Mouse (Mus musculus) megakaryocyte, adult 5-6 weeks (primary cell): ENCODE results near the gene Il12a. TPM values are rescaled to one million over a fixed set of nuclear protein-coding genes. Genes with fewer than 3 reads are reported as not detected.

ENCODE experiments used
- ATAC-seq: 2 replicates; pipeline ENCODE4 v1.8.0; 2016; ENCODE audit warnings: mild to moderate bottlenecking, inconsistent platforms; ENCODE audit not compliant: poor library complexity, severe bottlenecking
- total RNA-seq, 2 experiments: library from RNA; stranded (forward) in 1 of 2; stranded (reverse) in 1 of 2; fragments of 153-499, 151-499 nt in 1 of 2; fragments of 221-1000, 200-1000 nt in 1 of 2; gene quantifications; 2 replicates each; pipeline versions ENCODE4 v1.2.3 to v1.2.4; 2015 to 2017

Il12a gene
- total RNA-seq, 2 experiments from 2014 or later = 1.1 to 3.1 TPM

DNA sequence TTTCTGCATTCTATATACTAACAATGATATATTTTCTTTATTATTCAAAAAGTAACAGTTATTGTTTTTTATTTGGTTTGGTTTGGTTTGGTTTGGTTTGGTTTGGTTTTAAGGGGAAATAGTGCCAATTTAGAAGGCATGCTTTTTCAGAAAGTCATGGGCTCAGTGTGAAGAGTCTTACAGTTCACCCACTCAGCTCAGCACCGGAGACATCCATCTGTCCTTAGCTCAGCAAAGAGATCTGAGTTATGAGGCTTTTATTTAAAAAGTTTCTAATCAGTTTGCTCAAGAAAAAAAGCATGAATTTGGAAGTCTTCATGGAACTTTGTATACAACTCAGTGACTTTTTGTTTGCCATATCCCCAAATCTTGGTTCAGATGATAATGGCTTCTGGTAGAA is 6.2 kb upstream of the Il12a start:
- ATAC-seq = no peak

GRCm38 (mm10) chr3:68686852-68687560 is 3.4 kb upstream of the Il12a start:
- no peak for ATAC-seq

DNA sequence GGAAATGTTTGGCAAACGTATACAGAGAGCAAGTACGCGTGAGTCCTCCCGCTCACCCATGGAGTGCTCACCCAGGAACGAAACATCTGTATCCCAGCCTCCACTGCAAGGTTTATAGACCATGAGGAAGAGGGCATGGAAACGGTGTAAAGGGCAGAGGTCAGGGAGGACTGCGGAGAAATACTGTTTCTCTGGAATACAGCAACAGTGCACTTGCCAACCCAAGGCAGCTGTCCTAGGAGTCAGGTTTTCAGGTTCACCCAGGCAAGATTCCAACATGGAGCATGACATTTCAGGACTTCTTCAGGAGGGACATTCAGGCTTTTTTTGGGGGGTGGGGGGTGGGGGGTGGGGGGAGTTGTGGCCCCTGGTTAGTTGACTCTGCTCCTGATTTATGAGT is 1.1 kb upstream of the Il12a start:
- no peak for ATAC-seq

DNA sequence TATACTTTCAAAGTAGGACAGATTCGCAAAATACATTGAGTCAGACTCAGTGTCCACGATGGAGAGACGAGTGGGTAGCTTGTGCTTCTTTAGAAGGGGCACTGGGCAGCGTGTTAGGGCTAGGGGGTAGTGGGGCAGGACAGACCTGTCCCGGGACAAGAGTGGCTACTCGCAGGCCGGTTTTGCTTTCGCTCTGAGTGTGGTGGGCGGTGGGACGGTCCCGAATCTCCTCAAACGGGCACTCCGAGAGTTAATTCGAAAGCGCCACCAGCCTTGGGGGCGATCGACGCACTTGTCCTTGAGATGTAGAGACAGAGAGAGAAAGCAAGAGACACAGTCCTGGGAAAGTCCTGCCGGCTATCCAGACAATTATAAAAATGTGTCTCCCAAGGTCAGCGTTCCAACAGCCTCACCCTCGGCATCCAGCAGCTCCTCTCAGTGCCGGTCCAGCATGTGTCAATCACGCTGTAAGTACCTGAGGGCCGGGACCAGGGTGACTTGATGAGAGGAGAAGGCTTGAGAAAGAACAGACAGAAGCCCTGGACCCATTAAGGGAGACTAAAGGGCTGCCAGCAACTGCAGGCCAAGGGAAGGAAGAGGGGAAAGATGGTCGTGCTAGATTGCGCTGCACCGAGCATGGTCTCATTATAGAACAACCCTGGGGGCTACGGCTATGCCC is 795 bp downstream of the Il12a start:
- peak; percentile 47 for ATAC-seq

- peak; percentile 39 for ATAC-seq
These were observed 1.6 kb downstream of the Il12a start for GRCm38 (mm10) chr3:68691938-68692599.

- ATAC-seq = 0 out of 2 replicates have a peak, but pooled peaks have one; percentile 4
These were observed 2.3 kb downstream of the Il12a start for GRCm38 (mm10) chr3:68692600-68693225.

GRCm38 (mm10) chr3:68693441-68694048 is 3.1 kb downstream of the Il12a start:
- peak; percentile 26 for ATAC-seq

DNA sequence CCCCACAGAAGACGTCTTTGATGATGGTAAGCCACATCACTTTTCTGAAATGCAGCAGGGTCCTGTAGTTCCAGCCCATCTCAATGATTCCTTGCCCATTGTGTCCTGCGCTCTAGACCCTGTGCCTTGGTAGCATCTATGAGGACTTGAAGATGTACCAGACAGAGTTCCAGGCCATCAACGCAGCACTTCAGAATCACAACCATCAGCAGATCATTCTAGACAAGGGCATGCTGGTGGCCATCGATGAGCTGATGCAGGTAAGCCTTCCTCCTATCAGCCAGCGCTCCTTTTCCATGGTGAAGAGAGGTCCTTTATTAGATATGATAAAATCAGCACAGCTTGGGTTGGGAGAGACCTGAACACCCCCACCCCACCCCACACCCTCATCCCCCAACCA is 4.9 kb downstream of the Il12a start:
- no peak for ATAC-seq

GRCm38 (mm10) chr3:68696495-68697200 is 6.2 kb downstream of the Il12a start:
- no peak for ATAC-seq

GRCm38 (mm10) chr3:68698601-68699000 is 8.2 kb downstream of the Il12a start:
- no peak for ATAC-seq

- ATAC-seq = no peak
These were observed 9.6 kb downstream of the Il12a start for GRCm38 (mm10) chr3:68700091-68700490.

GRCm38 (mm10) chr3:68706307-68706706 is 15.9 kb downstream of the Il12a start:
- ATAC-seq = no peak

- peak; percentile 46 for ATAC-seq
These were observed 17.8 kb downstream of the Il12a start for GRCm38 (mm10) chr3:68708230-68708629.

- peak; percentile 94 for ATAC-seq
These were observed 18.9 kb downstream of the Il12a start for GRCm38 (mm10) chr3:68709198-68709797.

- ATAC-seq = no peak
These were observed 20.0 kb downstream of the Il12a start for GRCm38 (mm10) chr3:68710436-68710835.

GRCm38 (mm10) chr3:68711510-68711909 is 21.1 kb downstream of the Il12a start:
- ATAC-seq = no peak

- ATAC-seq = peak; percentile 47; the same call in 1 of the 2 replicates
These were observed 23.1 kb downstream of the Il12a start for GRCm38 (mm10) chr3:68713550-68713949.

GRCm38 (mm10) chr3:68717346-68717745 is 26.9 kb downstream of the Il12a start:
- peak; percentile 83 for ATAC-seq

DNA sequence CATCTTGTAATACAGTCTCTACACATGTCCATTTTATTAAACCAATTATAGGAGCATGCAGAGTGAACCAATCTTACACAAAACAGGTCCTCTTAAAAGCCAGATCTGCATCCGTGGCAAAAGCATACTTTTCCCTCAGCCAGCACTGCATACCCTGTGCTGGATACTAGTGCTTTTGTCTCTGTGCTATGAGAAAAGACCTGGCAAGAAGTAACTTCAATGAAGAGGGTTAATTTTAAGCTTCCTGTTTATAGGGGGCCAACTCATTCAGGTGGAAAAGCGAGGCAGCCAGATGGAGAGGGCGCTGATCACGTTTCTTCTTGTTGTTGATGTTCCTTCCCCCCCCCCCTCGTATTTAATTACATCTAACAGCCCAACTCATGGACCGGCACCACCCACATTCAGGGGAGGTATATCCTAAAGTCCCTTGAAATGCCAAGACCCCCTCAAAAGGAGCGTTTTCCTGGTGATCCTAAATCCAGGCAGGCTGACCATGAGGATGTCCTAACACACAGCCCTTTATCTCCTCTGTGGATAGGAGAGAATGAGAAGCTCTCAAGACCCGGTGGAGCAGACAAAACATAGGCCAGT is 28.9 kb downstream of the Il12a start:
- no peak for ATAC-seq
